Mouse (Mus musculus): ENCODE results near the gene Klf3. TPM values are rescaled to one million over a fixed set of nuclear protein-coding genes. Genes with fewer than 3 reads are reported as not detected.

The Klf3 gene
- polyA plus RNA-seq, 1 experiment, result 47.0 TPM

DNA sequence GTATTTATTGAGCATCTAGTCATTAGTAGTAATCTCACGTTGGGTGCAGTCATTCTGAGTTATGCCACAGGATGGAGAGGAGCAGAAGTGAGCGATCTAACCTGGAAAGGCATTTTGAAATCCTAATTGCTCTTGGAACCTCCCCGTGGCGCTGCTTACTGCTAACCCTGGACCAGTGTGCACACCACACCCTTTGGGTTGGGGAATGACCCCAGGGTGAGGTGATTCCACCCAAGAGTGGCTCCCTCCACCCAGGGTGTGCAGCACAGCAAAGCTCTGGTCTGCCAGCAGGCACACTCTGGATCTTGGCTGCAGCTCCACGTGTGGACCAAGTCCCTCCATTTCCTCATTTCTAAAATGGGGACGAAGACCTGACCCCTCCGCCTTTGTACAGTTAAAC, 6.1 kb downstream of the Klf3 start:
- H3K27ac ChIP-seq (ENCODE audit: insufficient read depth, low read depth, low read length), result peak overlapping the region; percentile 32
- TF ChIP-seq POLR2A (IDR thresholded peaks at IDR 0.05; ENCODE audit: low read depth, low read length) (no peak), CTCF (conservative IDR thresholded peaks at IDR 0.05; ENCODE audit: insufficient read depth, insufficient read length, low read depth, low read length) (0 out of 2 replicates have a peak, but pooled peaks have one; percentile 9)
- no peaks in the 10 kb centered on the region for H3K27me3 ChIP-seq (replicated peaks; ENCODE audit: control insufficient read depth, insufficient read depth, low read length)
- H3K4me1 ChIP-seq (ENCODE audit: control insufficient read depth, insufficient read depth, low read length), result peaks cover 65% of the 10 kb centered on the region
- WGBS, result 37% methylated on average over 7 of the region's 7 CpGs
- no peaks in the 10 kb centered on the region for H3K36me3 ChIP-seq (ENCODE audit: control insufficient read depth, insufficient read depth, low read length)
- H3K4me3 ChIP-seq (ENCODE audit: insufficient read depth, low read depth, low read length), result no peak overlapping the region
- no peak for DNase-seq

DNA sequence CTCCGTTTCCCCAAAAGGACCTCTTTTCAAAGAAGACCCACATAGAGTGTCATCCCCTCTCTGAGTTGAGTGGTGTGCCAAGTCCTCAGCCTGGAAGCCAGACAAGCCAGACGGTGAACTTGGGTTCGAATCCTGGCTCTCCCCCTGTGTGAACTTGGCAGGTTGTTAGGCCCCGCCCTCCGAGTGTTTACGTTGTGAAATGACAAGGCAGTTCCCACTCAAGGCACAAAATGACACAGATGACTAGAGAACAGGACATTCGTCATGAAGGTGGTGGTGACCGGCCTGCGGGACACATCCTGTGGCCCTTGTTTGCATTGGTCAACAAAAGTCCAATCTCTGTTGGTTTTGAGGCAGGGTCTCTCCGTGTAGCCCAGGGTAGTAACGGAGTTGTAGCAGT, 6.7 kb downstream of the Klf3 start:
- Histone ChIP-seq H3K27me3 (replicated peaks; ENCODE audit: control insufficient read depth, insufficient read depth, low read length) (no peaks in the 10 kb centered on the region), H3K4me1 (ENCODE audit: control insufficient read depth, insufficient read depth, low read length) (peaks cover 68% of the 10 kb centered on the region), H3K36me3 (ENCODE audit: control insufficient read depth, insufficient read depth, low read length) (no peaks in the 10 kb centered on the region), H3K27ac (ENCODE audit: insufficient read depth, low read depth, low read length) (peak overlapping the region; percentile 87), H3K4me3 (ENCODE audit: insufficient read depth, low read depth, low read length) (0 out of 2 replicates have a peak overlapping the region, but pooled peaks have one; percentile 10)
- no peak for DNase-seq
- 64% methylated on average over 11 of the region's 11 CpGs for WGBS
- TF ChIP-seq CTCF (conservative IDR thresholded peaks at IDR 0.05; ENCODE audit: insufficient read depth, insufficient read length, low read depth, low read length) (no peak), POLR2A (IDR thresholded peaks at IDR 0.05; ENCODE audit: low read depth, low read length) (no peak)

DNA sequence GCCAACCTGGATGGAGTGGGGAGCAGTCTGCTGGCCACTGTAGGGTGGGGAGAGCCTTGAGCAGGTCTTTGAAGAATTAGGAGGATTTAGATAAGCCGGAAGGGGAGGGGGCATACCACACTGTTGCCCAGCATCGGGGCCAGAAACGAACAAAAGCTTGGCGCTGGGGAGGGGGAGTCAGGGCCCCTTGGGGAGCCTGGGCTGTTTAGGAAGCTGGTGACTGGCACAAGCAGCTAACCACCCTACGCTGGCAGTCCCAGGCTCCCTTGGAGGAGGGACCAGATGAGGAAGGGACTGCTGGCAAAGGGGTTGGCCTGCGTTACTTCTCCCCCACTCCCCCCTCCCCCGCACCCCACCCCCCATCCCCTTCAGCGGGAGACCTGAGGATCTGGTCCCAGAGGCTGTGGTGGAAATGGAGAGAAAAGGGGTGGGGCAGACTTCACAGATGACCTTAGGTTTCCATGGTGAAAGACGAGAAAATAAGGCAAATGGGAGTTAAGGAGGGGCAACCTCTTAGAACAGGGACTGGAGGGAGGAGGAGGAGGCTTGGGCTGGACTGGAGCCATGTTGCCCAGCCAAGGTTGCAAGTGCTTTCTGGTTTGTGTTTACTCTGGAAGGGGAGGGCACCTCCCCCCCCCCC, 7.8 kb downstream of the Klf3 start:
- Histone ChIP-seq H3K36me3 (ENCODE audit: control insufficient read depth, insufficient read depth, low read length) (no peaks in the 10 kb centered on the region), H3K27me3 (replicated peaks; ENCODE audit: control insufficient read depth, insufficient read depth, low read length) (no peaks in the 10 kb centered on the region), H3K4me3 (ENCODE audit: insufficient read depth, low read depth, low read length) (no peak overlapping the region), H3K27ac (ENCODE audit: insufficient read depth, low read depth, low read length) (peak overlapping the region; percentile 87), H3K4me1 (ENCODE audit: control insufficient read depth, insufficient read depth, low read length) (peaks cover 69% of the 10 kb centered on the region)
- peak; percentile 81 for DNase-seq
- TF ChIP-seq POLR2A (IDR thresholded peaks at IDR 0.05; ENCODE audit: low read depth, low read length) (no peak), CTCF (conservative IDR thresholded peaks at IDR 0.05; ENCODE audit: insufficient read depth, insufficient read length, low read depth, low read length) (no peak)
- 15% methylated on average over 9 of the region's 9 CpGs for WGBS

DNA sequence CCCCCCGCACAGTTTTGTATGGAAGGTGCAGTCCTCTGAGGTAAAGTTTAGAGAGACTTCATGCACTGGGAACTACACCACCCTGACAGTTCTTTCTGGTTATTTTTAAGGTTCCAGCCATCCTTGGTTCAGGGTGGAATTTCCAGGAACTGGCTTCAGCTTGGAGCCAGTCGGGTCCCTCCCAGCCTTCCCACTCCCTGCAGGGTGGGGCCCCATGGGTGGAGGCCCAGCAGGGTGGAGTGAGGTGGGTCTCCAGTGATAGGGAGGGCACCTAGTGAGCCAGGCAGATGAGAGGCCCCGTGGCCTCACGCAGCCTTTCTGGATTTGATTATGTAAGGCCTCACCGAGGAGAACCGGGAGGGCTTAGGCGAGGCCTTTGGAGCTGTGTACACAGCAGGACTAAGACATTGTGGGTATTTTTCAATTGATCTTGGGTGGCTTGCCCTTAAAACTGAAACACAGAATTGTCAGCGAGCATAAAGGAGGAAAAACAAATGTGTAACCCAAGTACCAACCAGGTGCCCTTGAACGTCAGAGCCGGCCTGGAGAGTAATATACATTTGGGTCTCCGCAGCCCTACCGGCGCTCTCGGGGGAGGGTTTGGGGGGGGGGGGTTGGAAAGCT, 8.4 kb downstream of the Klf3 start:
- peak overlapping the region; percentile 45; the same call in 1 of the 2 replicates for H3K4me3 ChIP-seq (ENCODE audit: insufficient read depth, low read depth, low read length)
- DNase-seq, result peak; percentile 81
- no peaks in the 10 kb centered on the region for H3K36me3 ChIP-seq (ENCODE audit: control insufficient read depth, insufficient read depth, low read length)
- H3K4me1 ChIP-seq (ENCODE audit: control insufficient read depth, insufficient read depth, low read length), result peaks cover 65% of the 10 kb centered on the region
- WGBS, result 2% methylated on average over 14 of the region's 14 CpGs
- peak overlapping the region; percentile 87 for H3K27ac ChIP-seq (ENCODE audit: insufficient read depth, low read depth, low read length)
- no peak for TF ChIP-seq POLR2A (IDR thresholded peaks at IDR 0.05; ENCODE audit: low read depth, low read length)
- H3K27me3 ChIP-seq (replicated peaks; ENCODE audit: control insufficient read depth, insufficient read depth, low read length), result no peaks in the 10 kb centered on the region

DNA sequence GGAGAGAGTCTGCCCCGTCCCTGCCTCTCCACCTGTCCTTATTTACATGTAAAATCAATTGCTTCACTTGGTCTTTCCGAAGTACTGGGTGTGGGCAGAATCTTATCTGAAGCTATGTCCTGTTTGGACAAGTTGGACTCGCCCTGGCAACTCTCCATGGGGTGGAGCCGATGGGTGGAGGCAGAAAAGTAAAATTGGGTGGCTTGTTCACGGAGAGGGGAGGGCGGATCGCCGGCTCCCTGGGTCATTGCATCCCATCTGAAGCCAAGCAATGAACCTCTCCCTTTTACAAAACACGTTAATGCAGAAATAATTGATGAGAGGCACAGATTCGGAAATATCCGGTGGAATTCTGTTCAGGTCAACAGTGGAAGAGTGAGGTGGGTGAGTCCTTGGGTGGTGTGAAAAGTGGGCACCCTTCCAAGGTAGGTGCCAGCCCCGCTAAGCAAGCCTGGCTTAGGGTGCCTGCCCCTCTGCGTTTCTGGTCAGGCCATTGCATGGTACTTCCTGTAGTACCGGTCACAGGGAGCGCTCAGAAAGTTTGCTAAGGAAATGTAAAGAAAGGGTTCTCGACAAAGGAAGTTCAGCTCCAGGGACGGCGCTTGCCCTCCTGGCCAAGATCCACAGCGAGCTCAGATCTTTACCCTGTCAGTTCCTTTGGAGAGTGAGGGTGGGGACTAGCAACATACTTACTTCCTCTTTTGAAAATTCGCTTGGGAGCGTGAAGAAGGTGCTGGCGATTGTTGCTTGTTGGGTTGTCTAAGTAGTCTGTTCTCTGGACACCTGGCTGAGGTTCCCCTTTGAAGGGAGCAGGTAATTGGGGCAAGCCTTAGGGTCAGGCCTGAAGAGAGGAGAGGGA, 9.2 kb downstream of the Klf3 start:
- no peaks in the 10 kb centered on the region for H3K27me3 ChIP-seq (replicated peaks; ENCODE audit: control insufficient read depth, insufficient read depth, low read length)
- DNase-seq, result peak; percentile 95
- TF ChIP-seq CTCF (conservative IDR thresholded peaks at IDR 0.05; ENCODE audit: insufficient read depth, insufficient read length, low read depth, low read length) (no peak), POLR2A (IDR thresholded peaks at IDR 0.05; ENCODE audit: low read depth, low read length) (no peak)
- peak overlapping the region; percentile 87 for H3K27ac ChIP-seq (ENCODE audit: insufficient read depth, low read depth, low read length)
- H3K36me3 ChIP-seq (ENCODE audit: control insufficient read depth, insufficient read depth, low read length), result no peaks in the 10 kb centered on the region
- H3K4me1 ChIP-seq (ENCODE audit: control insufficient read depth, insufficient read depth, low read length), result peaks cover 64% of the 10 kb centered on the region
- 2% methylated on average over 22 of the region's 22 CpGs for WGBS
- H3K4me3 ChIP-seq (ENCODE audit: insufficient read depth, low read depth, low read length), result peak overlapping the region; percentile 45

DNA sequence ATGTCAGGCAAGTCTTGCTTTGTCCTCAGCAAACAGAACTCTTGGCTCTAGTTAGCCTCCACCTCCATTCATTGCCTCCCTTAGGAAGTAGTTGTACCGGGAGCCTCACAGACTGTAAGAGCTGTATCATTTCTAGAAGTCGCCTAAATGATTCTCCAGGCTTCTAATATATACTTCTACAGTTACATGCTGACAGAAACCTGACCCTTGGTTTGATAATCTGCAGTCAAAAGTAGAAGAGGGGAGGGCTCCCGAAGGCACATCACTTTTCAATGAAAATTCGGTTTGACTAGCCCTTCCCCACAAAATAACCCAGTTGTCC, 9.8 kb downstream of the Klf3 start:
- Histone ChIP-seq H3K4me3 (ENCODE audit: insufficient read depth, low read depth, low read length) (peak overlapping the region; percentile 45), H3K27me3 (replicated peaks; ENCODE audit: control insufficient read depth, insufficient read depth, low read length) (no peaks in the 10 kb centered on the region), H3K36me3 (ENCODE audit: control insufficient read depth, insufficient read depth, low read length) (peaks cover under 1% of the 10 kb centered on the region; the same call in 1 of the 2 replicates), H3K4me1 (ENCODE audit: control insufficient read depth, insufficient read depth, low read length) (peaks cover 64% of the 10 kb centered on the region), H3K27ac (ENCODE audit: insufficient read depth, low read depth, low read length) (peak overlapping the region; percentile 87)
- no peak for TF ChIP-seq POLR2A (IDR thresholded peaks at IDR 0.05; ENCODE audit: low read depth, low read length)
- WGBS, result 16% methylated on average over 4 of the region's 4 CpGs
- no peak for DNase-seq

DNA sequence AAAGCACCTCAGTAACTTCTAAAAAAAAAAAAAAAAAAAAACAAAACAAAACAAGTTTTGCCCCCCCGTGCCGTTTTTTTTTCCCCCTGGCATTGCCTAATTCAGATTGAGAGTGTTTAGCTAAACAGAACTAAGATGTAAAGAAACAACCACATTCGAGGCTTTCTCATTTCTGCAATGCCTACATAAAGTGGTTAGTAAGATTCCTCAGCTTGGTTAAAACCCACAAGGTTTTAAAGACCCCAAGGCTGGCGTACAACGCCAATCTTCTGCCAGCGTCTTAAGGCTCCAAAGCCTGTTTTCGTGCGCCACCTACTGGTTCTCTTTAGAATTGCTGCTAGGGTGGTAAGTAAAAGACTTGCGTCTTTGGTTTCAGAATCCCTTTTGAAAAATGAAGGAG, 10.2 kb downstream of the Klf3 start:
- TF ChIP-seq POLR2A (IDR thresholded peaks at IDR 0.05; ENCODE audit: low read depth, low read length) (no peak), CTCF (conservative IDR thresholded peaks at IDR 0.05; ENCODE audit: insufficient read depth, insufficient read length, low read depth, low read length) (peak; percentile 73)
- Histone ChIP-seq H3K4me1 (ENCODE audit: control insufficient read depth, insufficient read depth, low read length) (peaks cover 60% of the 10 kb centered on the region), H3K4me3 (ENCODE audit: insufficient read depth, low read depth, low read length) (no peak overlapping the region), H3K27me3 (replicated peaks; ENCODE audit: control insufficient read depth, insufficient read depth, low read length) (no peaks in the 10 kb centered on the region), H3K27ac (ENCODE audit: insufficient read depth, low read depth, low read length) (no peak overlapping the region), H3K36me3 (ENCODE audit: control insufficient read depth, insufficient read depth, low read length) (peaks cover 2% of the 10 kb centered on the region; the same call in 1 of the 2 replicates)
- WGBS, result under 1% methylated on average over 9 of the region's 9 CpGs
- DNase-seq, result peak; percentile 89
